Mouse (Mus musculus) c-Kit-positive CD71-positive TER-119-negative erythroid progenitor cells, embryonic 14.5 days (primary cell): ENCODE measurements at regions not wholly inside any gene's neighbourhood (a gene's known extent, or its start where the extent isn't known, plus 50 kb on each side); places are given as distances from the start of the nearest gene placed in this dataset.

Experiments
- DNase-seq: peaks from one replicate; pipeline ENCODE4 v3.0.0-alpha.2; 2013; ENCODE audit warnings: low read depth

GRCm38 (mm10) chr3:128723100-128723499 is 476.6 kb upstream of the Pitx2 start:
- DNase-seq = no peak

- no peak for DNase-seq
Measured at GRCm38 (mm10) chr3:128720276-128720675, 479.4 kb upstream of the Pitx2 start.

- no peak for DNase-seq
Measured at GRCm38 (mm10) chr3:128719226-128719625, 480.5 kb upstream of the Pitx2 start.

GRCm38 (mm10) chr3:128707270-128707669 is 492.4 kb upstream of the Pitx2 start:
- no peak for DNase-seq

- no peak for DNase-seq
Measured at GRCm38 (mm10) chr3:128668468-128669127, 531.1 kb upstream of the Pitx2 start.

- no peak for DNase-seq
Measured at GRCm38 (mm10) chr3:128665184-128665583, 534.5 kb upstream of the Pitx2 start.

- DNase-seq = no peak
Measured at GRCm38 (mm10) chr3:128636960-128637755, 562.5 kb upstream of the Pitx2 start.

- no peak for DNase-seq
Measured at GRCm38 (mm10) chr3:128627696-128628095, 572.0 kb upstream of the Pitx2 start.

GRCm38 (mm10) chr3:128616675-128617074 is 583.0 kb upstream of the Pitx2 start:
- no peak for DNase-seq

- no peak for DNase-seq
Measured at GRCm38 (mm10) chr3:128613657-128614056, 586.0 kb upstream of the Pitx2 start.

GRCm38 (mm10) chr3:128610731-128611130 is 588.9 kb upstream of the Pitx2 start:
- DNase-seq = no peak

GRCm38 (mm10) chr3:128608694-128609093 is 591.0 kb upstream of the Pitx2 start:
- no peak for DNase-seq

- DNase-seq = no peak
Measured at GRCm38 (mm10) chr3:128575339-128576129, 624.1 kb upstream of the Pitx2 start.

GRCm38 (mm10) chr3:128570551-128570950 is 629.1 kb upstream of the Pitx2 start:
- no peak for DNase-seq

- no peak for DNase-seq
Measured at GRCm38 (mm10) chr3:128565386-128565785, 634.3 kb upstream of the Pitx2 start.

GRCm38 (mm10) chr3:128546416-128547327 is 650.5 kb upstream of the Fam241a start:
- DNase-seq = no peak

- no peak for DNase-seq
Measured at GRCm38 (mm10) chr3:128525427-128525826, 629.3 kb upstream of the Fam241a start.

- DNase-seq = no peak
Measured at GRCm38 (mm10) chr3:128520671-128521103, 624.6 kb upstream of the Fam241a start.

- DNase-seq = no peak
Measured at GRCm38 (mm10) chr3:128519913-128520316, 623.8 kb upstream of the Fam241a start.

GRCm38 (mm10) chr3:128518806-128519205 is 622.7 kb upstream of the Fam241a start:
- no peak for DNase-seq

- DNase-seq = no peak
Measured at GRCm38 (mm10) chr3:128471111-128471510, 575.0 kb upstream of the Fam241a start.

GRCm38 (mm10) chr3:128429706-128430105 is 533.6 kb upstream of the Fam241a start:
- no peak for DNase-seq
